Mouse (Mus musculus) thymus, adult 18-20 months (tissue): ENCODE results near the gene Col6a1.

Experiments
- DNase-seq, 2 experiments: peaks; one replicate each; pipeline ENCODE4 v3.0.0; 2022; ENCODE audit warnings: mixed read lengths in 2 of 2

Gene Col6a1

GRCm38 (mm10) chr10:76725682-76726285 lies at the start of gene Col6a1:
TSS of gene Col6a1 (minus strand) at chr10:76726168.
- no peak for DNase-seq

- DNase-seq, result no peak
Measured at GRCm38 (mm10) chr10:76771624-76772023, 45.7 kb upstream of the Col6a1 start.

- no peak for DNase-seq
Measured at GRCm38 (mm10) chr10:76771086-76771485, 45.1 kb upstream of the Col6a1 start.

- DNase-seq, result no peak
Measured at GRCm38 (mm10) chr10:76769581-76769980, 43.6 kb upstream of the Col6a1 start.

- no peak for DNase-seq
Measured at GRCm38 (mm10) chr10:76766196-76766595, 40.2 kb upstream of the Col6a1 start.

GRCm38 (mm10) chr10:76764927-76765326 lies 39.0 kb upstream of the Col6a1 start:
- no peak for DNase-seq

- peak in 1 of 2 experiments; percentile 1 for DNase-seq
Measured at GRCm38 (mm10) chr10:76763016-76763415, 37.0 kb upstream of the Col6a1 start.

- DNase-seq, result peak in 1 of 2 experiments; percentile 1
Measured at GRCm38 (mm10) chr10:76762411-76762810, 36.4 kb upstream of the Col6a1 start.

- peak in 1 of 2 experiments; percentile 1 for DNase-seq
Measured at GRCm38 (mm10) chr10:76759878-76760277, 33.9 kb upstream of the Col6a1 start.

- peak in 1 of 2 experiments; percentile 0 for DNase-seq
Measured at GRCm38 (mm10) chr10:76753640-76754039, 27.7 kb upstream of the Col6a1 start.

GRCm38 (mm10) chr10:76744267-76744666 lies 18.3 kb upstream of the Col6a1 start:
- DNase-seq, result peak in 1 of 2 experiments; percentile 15

- DNase-seq, result no peak
Measured at GRCm38 (mm10) chr10:76736764-76737163, 10.8 kb upstream of the Col6a1 start.

- DNase-seq, result peak in 1 of 2 experiments; percentile 32
Measured at GRCm38 (mm10) chr10:76734979-76735378, 9.0 kb upstream of the Col6a1 start.

GRCm38 (mm10) chr10:76733677-76734068 lies 7.7 kb upstream of the Col6a1 start:
- no peak for DNase-seq

GRCm38 (mm10) chr10:76732881-76733676 lies 7.1 kb upstream of the Col6a1 start:
- no peak for DNase-seq

- DNase-seq, result no peak
Measured at GRCm38 (mm10) chr10:76732391-76732790, 6.4 kb upstream of the Col6a1 start.

GRCm38 (mm10) chr10:76731621-76732239 lies 5.8 kb upstream of the Col6a1 start:
- no peak for DNase-seq

- DNase-seq, result no peak
Measured at GRCm38 (mm10) chr10:76729631-76730620, 4.0 kb upstream of the Col6a1 start.

GRCm38 (mm10) chr10:76728369-76728768 lies 2.4 kb upstream of the Col6a1 start:
- DNase-seq, result no peak

GRCm38 (mm10) chr10:76727301-76727700 lies 1.3 kb upstream of the Col6a1 start:
- DNase-seq, result no peak

- DNase-seq, result no peak
Measured at GRCm38 (mm10) chr10:76726866-76727265, 898 bp upstream of the Col6a1 start.

GRCm38 (mm10) chr10:76725097-76725496 lies 871 bp downstream of the Col6a1 start:
- no peak for DNase-seq
